Mouse (Mus musculus): ENCODE measurements at regions not wholly inside any gene's neighbourhood (a gene's known extent, or its start where the extent isn't known, plus 50 kb on each side); places are given as distances from the start of the nearest gene placed in this dataset.

DNA sequence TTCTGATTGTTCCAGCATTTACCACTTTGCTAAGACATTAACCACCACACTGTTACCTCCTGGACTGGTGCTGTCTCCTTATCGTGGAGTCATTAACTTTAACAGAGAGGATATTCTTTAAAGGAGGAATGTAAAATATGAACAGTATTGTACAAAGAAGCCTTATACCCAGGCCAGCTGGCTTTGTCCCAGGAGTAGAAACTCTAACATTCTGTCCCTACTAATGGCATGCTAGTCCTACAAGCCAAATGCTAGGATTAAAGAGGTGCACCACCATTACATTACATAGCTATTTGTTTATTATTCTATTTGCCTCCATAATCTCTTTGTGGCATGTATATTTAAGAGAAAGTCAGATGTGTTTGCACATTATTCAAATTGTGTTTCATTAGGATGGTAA, 288.8 kb downstream of the Gm28710 start:
- no peak for ATAC-seq
- Histone ChIP-seq H3K4me2 (replicated peaks) (no peak overlapping the region), H3K27me3 (replicated peaks) (no peaks in the 10 kb centered on the region), H3K4me3 (replicated peaks) (no peak overlapping the region), H3K9me3 (no peaks in the 10 kb centered on the region), H3K9ac (no peak overlapping the region), H3K4me1 (replicated peaks) (no peaks in the 10 kb centered on the region), H3K27ac (no peak overlapping the region), H3K36me3 (no peaks in the 10 kb centered on the region)
- WGBS = 65% methylated on average over 1 of the region's 1 CpGs

DNA sequence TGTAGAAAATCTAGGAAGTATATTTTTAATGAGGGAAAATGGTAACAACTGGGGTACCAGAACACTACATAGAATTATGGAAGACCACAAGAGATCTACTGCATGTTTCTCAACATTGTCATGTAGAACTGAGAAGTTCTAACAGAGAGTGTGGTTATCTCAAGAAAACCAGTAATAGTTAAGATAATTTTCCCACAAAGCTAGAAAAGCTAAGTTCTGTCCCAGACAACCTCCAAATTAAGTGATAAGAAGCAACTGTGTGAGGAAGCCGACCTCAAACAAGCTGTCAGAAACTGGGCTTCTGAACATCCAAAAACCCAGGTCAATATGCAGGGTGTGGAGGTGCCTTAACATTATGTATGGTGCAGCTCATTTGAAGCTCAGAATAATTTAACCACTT, 261.4 kb upstream of the Speer4f2 start:
- H3K27me3 ChIP-seq (replicated peaks) = no peaks in the 10 kb centered on the region
- no peak overlapping the region for H3K4me2 ChIP-seq (replicated peaks)
- ATAC-seq = no peak
- H3K9me3 ChIP-seq = no peaks in the 10 kb centered on the region
- no peak overlapping the region for H3K27ac ChIP-seq
- H3K4me3 ChIP-seq (replicated peaks) = no peak overlapping the region
- 78% methylated on average over 1 of the region's 1 CpGs for WGBS
- no peaks in the 10 kb centered on the region for H3K36me3 ChIP-seq
- no peaks in the 10 kb centered on the region for H3K4me1 ChIP-seq (replicated peaks)
- no peak overlapping the region for H3K9ac ChIP-seq

DNA sequence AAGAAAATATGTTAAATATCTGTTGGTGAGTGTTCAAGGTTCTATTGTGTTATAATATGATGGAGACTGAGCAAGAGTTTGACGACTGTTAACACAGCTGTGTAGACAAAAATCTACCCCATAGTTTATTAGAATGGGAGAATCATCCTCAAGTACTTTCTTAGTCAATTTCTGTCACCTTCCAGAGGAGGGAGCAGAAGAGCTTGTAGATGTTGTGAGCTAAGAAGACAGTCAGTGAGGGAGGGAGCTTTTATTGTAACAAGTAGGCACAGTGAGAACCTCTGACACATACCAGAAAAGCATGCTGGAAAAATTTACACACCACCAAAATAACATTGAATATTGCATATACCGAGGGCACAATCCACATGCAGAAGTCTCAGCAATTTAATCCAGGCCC, 261.0 kb upstream of the Speer4f2 start:
- Histone ChIP-seq H3K9me3 (no peaks in the 10 kb centered on the region), H3K27me3 (replicated peaks) (no peaks in the 10 kb centered on the region), H3K4me2 (replicated peaks) (no peak overlapping the region), H3K4me1 (replicated peaks) (no peaks in the 10 kb centered on the region), H3K9ac (no peak overlapping the region), H3K36me3 (no peaks in the 10 kb centered on the region), H3K27ac (no peak overlapping the region), H3K4me3 (replicated peaks) (no peak overlapping the region)
- WGBS = 50% methylated on average over 2 of the region's 2 CpGs
- ATAC-seq = no peak

DNA sequence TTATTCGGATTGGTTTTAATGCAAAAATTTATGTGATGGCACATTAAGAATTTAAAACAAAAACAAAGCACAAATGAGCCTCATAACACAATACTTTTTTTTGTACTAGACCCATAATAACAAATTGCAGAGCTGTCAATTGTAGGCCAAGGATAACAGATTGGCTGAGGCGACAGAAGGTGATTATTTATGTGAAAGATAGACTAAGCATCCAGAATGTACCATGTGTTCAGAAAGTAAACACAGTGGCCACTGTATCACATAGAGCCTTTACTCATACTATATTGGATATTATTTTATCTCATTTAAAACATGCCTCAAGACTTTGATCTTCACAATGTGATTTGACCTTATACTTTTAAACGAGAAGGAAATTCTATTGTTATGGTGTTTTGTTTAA, 257.9 kb upstream of the Speer4f2 start:
- no peak overlapping the region for H3K4me2 ChIP-seq (replicated peaks)
- no peak for ATAC-seq
- no peaks in the 10 kb centered on the region for H3K36me3 ChIP-seq
- H3K9ac ChIP-seq = no peak overlapping the region
- H3K27ac ChIP-seq = no peak overlapping the region
- H3K4me1 ChIP-seq (replicated peaks) = no peaks in the 10 kb centered on the region
- no peaks in the 10 kb centered on the region for H3K9me3 ChIP-seq
- whole genome bisulfite sequencing = 65% methylated on average over 3 of the region's 3 CpGs
- H3K27me3 ChIP-seq (replicated peaks) = no peaks in the 10 kb centered on the region
- no peak overlapping the region for H3K4me3 ChIP-seq (replicated peaks)

- no peaks in the 10 kb centered on the region for H3K36me3 ChIP-seq
- no peaks in the 10 kb centered on the region for H3K9me3 ChIP-seq
- no peak overlapping the region for H3K4me3 ChIP-seq (replicated peaks)
- 35% methylated on average over 3 of the region's 3 CpGs for WGBS
- H3K4me1 ChIP-seq (replicated peaks) = no peaks in the 10 kb centered on the region
- H3K27ac ChIP-seq = no peak overlapping the region
- H3K9ac ChIP-seq = no peak overlapping the region
- no peak overlapping the region for H3K4me2 ChIP-seq (replicated peaks)
- no peaks in the 10 kb centered on the region for H3K27me3 ChIP-seq (replicated peaks)
- ATAC-seq = 0 out of 2 replicates have a peak, but pooled peaks have one; percentile 45
Observed at GRCm38 (mm10) chr5:17116072-17116471, 256.9 kb upstream of the Speer4f2 start.

- Histone ChIP-seq H3K4me2 (replicated peaks) (no peak overlapping the region), H3K4me1 (replicated peaks) (no peaks in the 10 kb centered on the region), H3K36me3 (no peaks in the 10 kb centered on the region), H3K9me3 (no peaks in the 10 kb centered on the region), H3K27ac (no peak overlapping the region), H3K27me3 (replicated peaks) (no peaks in the 10 kb centered on the region), H3K4me3 (replicated peaks) (no peak overlapping the region), H3K9ac (no peak overlapping the region)
- ATAC-seq = peak; percentile 70
- 69% methylated on average over 2 of the region's 2 CpGs for WGBS
Observed at GRCm38 (mm10) chr5:17125240-17125639, 247.7 kb upstream of the Speer4f2 start.

DNA sequence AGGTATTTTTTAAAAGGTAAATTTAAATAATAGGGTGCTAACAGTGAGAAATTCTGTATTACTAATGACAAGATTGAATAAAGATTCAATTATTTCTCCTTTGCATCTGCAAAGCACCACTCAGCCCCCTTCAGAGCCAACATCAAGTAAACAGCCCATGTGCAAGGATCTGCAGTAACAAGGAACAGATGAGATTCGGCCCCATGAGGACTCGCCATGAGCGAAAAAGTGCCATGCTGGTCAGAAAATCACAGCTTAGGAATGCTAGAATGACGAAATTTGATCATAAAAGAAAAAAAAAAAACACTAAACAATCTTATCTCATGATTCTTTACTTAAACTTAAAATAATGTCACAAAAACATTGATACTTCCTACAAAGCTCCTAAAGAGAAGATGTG, 245.5 kb upstream of the Speer4f2 start:
- H3K4me1 ChIP-seq (replicated peaks) = no peaks in the 10 kb centered on the region
- no peaks in the 10 kb centered on the region for H3K9me3 ChIP-seq
- no peak for ATAC-seq
- no peak overlapping the region for H3K4me3 ChIP-seq (replicated peaks)
- no peaks in the 10 kb centered on the region for H3K27me3 ChIP-seq (replicated peaks)
- whole genome bisulfite sequencing = 81% methylated on average over 4 of the region's 4 CpGs
- no peak overlapping the region for H3K4me2 ChIP-seq (replicated peaks)
- H3K9ac ChIP-seq = no peak overlapping the region
- H3K36me3 ChIP-seq = no peaks in the 10 kb centered on the region
- H3K27ac ChIP-seq = no peak overlapping the region

DNA sequence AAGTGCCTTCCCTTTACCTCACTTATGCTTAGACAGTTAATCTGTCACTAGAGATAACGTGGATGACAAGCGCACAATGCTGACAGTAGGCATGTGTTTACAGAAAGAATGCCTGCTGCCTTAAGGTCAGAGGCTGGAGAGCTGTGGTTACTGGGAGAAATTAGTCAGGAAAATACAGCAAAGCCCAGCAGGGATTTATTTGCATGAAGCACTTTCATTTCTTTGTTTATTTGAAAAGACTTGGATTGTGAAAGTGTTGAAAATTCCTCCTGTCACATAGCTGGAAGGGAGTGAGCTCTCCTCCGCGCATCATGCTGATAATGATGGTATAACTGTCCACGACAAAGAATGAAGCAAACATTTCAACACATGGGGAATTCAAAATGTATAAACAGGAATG, 237.5 kb upstream of the Speer4f2 start:
- 28% methylated on average over 5 of the region's 5 CpGs for WGBS
- H3K27ac ChIP-seq = no peak overlapping the region
- no peak overlapping the region for H3K4me2 ChIP-seq (replicated peaks)
- no peaks in the 10 kb centered on the region for H3K27me3 ChIP-seq (replicated peaks)
- no peak overlapping the region for H3K9ac ChIP-seq
- H3K4me1 ChIP-seq (replicated peaks) = no peaks in the 10 kb centered on the region
- peak; percentile 23; the same call in 1 of the 2 replicates for ATAC-seq
- no peak overlapping the region for H3K4me3 ChIP-seq (replicated peaks)
- no peaks in the 10 kb centered on the region for H3K9me3 ChIP-seq
- H3K36me3 ChIP-seq = no peaks in the 10 kb centered on the region

- Histone ChIP-seq H3K36me3 (no peaks in the 10 kb centered on the region), H3K9ac (no peak overlapping the region), H3K27ac (no peak overlapping the region), H3K4me3 (replicated peaks) (no peak overlapping the region), H3K4me1 (replicated peaks) (no peaks in the 10 kb centered on the region), H3K4me2 (replicated peaks) (no peak overlapping the region), H3K27me3 (replicated peaks) (no peaks in the 10 kb centered on the region), H3K9me3 (no peaks in the 10 kb centered on the region)
- peak; percentile 31; the same call in 1 of the 2 replicates for ATAC-seq
Observed at GRCm38 (mm10) chr5:17141555-17141954, 231.4 kb upstream of the Speer4f2 start.

DNA sequence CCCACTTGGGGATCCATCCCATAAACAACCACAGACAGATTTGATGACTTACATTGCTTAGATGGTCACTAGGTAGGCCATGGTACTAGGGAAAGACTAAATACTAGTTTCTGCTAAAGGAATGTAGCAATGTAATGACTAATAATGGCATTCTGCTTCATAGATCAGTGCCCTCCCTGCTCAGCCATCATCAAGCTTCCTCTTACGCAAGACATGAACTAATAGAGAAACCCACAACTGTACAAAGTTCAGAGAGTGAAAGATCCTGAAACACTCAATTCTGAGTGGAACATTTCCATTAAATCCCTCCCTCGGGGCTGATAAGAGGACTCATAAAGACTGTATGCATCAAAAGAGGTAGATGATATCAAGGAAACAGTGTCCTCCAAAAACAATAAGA, 198.4 kb upstream of the Speer4f2 start:
- H3K4me3 ChIP-seq (replicated peaks) = no peak overlapping the region
- 75% methylated on average over 2 of the region's 2 CpGs for WGBS
- no peaks in the 10 kb centered on the region for H3K4me1 ChIP-seq (replicated peaks)

GRCm38 (mm10) chr5:17176771-17177170, 196.2 kb upstream of the Speer4f2 start:
- Histone ChIP-seq H3K27me3 (replicated peaks) (no peaks in the 10 kb centered on the region), H3K9ac (no peak overlapping the region), H3K27ac (no peak overlapping the region), H3K9me3 (no peaks in the 10 kb centered on the region), H3K4me3 (replicated peaks) (no peak overlapping the region), H3K4me2 (replicated peaks) (no peak overlapping the region), H3K4me1 (replicated peaks) (no peaks in the 10 kb centered on the region), H3K36me3 (no peaks in the 10 kb centered on the region)
- ATAC-seq = no peak
- 46% methylated on average over 9 of the region's 9 CpGs for WGBS

More for the DNA sequence above, 198.4 kb upstream of the Speer4f2 start:
- Histone ChIP-seq H3K27ac (no peak overlapping the region), H3K9me3 (no peaks in the 10 kb centered on the region), H3K9ac (no peak overlapping the region), H3K36me3 (no peaks in the 10 kb centered on the region), H3K4me2 (replicated peaks) (no peak overlapping the region), H3K27me3 (replicated peaks) (no peaks in the 10 kb centered on the region)
- peak; percentile 82 for ATAC-seq

- peak; percentile 95 for ATAC-seq
- Histone ChIP-seq H3K4me3 (replicated peaks) (no peak overlapping the region), H3K4me2 (replicated peaks) (no peak overlapping the region), H3K4me1 (replicated peaks) (no peaks in the 10 kb centered on the region), H3K27me3 (replicated peaks) (no peaks in the 10 kb centered on the region), H3K9ac (no peak overlapping the region), H3K27ac (no peak overlapping the region), H3K36me3 (no peaks in the 10 kb centered on the region), H3K9me3 (no peaks in the 10 kb centered on the region)
- WGBS = 67% methylated on average over 4 of the region's 4 CpGs
Observed at GRCm38 (mm10) chr5:17208554-17209283, 164.3 kb upstream of the Speer4f2 start.

GRCm38 (mm10) chr5:17210723-17211245, 162.2 kb upstream of the Speer4f2 start:
- Histone ChIP-seq H3K27me3 (replicated peaks) (no peaks in the 10 kb centered on the region), H3K9ac (no peak overlapping the region), H3K4me3 (replicated peaks) (no peak overlapping the region), H3K4me2 (replicated peaks) (no peak overlapping the region), H3K27ac (no peak overlapping the region), H3K9me3 (no peaks in the 10 kb centered on the region), H3K4me1 (replicated peaks) (no peaks in the 10 kb centered on the region), H3K36me3 (no peaks in the 10 kb centered on the region)
- ATAC-seq = no peak
- 54% methylated on average over 6 of the region's 6 CpGs for WGBS
